Mouse (Mus musculus): ENCODE data around the gene Gm597. TPM values are rescaled to one million over a fixed set of nuclear protein-coding genes. Genes with fewer than 3 reads are reported as not detected.

Gm597 gene
- total RNA-seq (2021), result not detected

DNA sequence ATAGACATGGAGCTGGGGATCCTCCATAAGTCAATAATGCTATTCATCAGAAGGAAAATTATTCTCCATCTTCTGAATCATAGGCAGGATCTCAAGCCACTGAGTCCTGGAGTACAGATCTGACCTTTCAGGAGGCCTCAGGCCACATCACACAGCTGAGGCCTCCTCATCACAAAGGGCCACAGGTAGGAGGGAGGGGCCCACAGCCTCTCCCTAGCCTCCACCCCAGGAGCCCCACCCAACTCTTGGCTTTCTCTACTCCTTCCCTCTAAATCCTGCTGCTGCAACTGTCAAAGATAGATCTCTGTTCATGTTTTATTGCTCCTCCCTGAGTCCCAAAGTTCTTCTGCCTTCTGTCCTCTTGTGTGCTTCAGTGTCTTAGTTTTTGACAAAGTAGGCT lies at the start of gene Gm597:
Gm597 (minus strand) TSS at position 101 of the 400 bp plus-strand sequence.
- intact Hi-C loops (cut with DNase I), result no loop called here

DNA sequence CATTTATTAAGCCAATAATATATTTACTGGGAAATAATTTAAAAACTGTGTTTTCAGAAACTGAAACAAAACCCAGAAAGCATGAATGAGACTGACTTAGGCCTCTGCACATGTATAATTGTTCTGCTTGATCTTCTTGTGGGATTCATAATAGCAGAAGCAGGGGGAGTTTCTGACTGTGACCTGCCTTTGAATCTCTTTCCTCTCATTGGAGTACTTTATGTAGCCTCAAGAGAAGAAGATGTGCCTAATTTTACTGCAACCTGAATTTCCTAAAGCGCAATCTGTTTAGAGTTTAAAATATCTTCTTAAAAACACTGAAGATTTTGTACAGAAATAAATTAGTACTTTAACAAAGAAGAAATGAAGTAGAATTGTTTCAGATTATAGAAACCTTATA lies 27.6 kb upstream of the Gm597 start:
- no peak for DNase-seq
- intact Hi-C loops (cut with DNase I), result no loop called here

More for the DNA sequence above, at the start of gene Gm597:
- no peak for DNase-seq

- no peak for DNase-seq
- intact Hi-C loops (cut with DNase I), result no loop called here
Observed at GRCm38 (mm10) chr1:28806618-28807017, 26.6 kb upstream of the Gm597 start.

GRCm38 (mm10) chr1:28800881-28801280 lies 20.8 kb upstream of the Gm597 start:
- DNase-seq, result no peak
- intact Hi-C loops (cut with DNase I), result no loop called here

All from heart, postnatal 36 days (tissue).